Mouse (Mus musculus): ENCODE data around the gene Rsl24d1.
"Not testable (repeated sequence)": the region's sequence is repeated elsewhere in the genome, so short reads cannot be mapped to it uniquely, and the experiment has no call there.

The Rsl24d1 gene

DNA sequence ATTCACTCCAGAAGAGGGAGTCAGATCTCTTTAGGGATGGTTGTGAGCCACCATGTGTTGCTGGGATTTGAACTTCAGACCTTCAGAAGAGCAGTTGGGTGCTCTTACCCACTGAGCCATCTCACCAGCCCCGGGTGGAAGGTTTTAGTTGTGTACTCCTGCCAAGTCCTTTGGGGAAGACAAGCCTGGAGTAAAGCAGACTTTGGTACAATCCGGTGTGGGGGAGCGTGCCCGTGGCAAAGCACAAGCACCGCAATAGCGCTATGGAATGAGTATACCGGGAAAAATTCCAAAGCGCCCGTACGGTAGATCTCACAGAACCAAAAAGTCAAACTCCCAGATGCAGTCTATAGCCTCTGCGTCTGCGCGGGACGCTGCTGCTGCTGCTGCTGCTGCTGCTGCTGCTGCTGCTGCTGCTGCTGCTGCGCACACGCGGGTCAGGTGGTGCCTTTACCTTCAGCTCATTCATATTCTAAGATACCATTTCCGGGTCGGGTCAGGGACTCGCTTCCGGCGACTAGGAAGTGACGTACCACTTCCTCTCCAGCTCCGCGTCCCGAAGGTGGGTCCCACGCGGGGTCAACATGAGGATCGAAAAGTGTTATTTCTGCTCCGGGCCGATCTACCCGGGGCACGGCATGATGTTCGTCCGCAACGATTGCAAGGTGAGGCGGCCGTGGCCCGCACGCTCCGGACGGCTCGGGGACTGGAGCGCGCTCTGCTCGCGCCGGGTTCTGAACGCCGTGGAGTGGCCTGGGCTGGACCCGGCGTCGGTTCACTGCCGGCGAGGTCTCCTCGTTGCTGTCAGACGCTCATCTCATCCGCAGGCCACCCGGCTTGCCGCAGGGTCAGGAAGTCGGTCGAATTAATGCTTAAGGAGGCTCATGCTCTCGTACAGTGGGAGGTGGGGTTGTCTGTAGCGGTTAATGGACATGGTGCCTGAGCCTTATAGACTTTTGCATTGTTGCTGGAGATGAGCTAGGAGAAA lies at the start of gene Rsl24d1:
Gene Rsl24d1, plus strand, starts transcription at position 508 of the 988 bp plus-strand sequence.
- peak; percentile 89 for DNase-seq

DNA sequence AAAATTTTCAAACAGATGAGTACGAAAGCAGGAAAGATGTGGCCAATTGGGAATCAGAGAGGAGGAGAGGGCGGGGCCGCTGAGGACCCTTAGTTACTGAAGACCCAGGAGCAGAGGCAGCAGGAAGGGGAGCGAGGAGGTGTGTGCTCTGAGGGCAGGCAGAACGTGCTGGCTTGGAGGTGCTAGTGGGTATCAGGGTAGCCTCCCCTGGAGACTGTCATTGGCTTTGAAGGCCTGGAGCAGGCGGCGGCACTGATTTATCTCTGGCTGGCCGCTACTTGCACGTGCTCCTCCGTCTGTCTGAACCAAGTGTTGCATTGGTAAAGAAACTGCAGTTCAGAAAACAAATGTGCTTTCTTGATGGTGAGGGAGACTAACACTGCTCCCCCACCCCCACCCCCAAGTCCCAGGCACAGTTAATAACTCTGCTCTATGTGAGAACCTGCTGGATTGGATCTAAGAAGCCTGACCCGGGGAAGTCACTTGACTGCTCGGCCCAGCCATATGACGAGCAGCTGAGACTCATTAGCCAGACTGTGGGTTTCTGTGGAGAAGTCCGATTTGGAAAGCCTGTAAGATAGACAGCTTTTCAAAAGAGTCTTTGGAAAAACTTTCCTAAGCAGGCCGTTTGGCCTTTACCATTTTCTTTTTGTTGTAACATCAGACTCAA lies 49.5 kb upstream of the Rsl24d1 start:
- no peak for DNase-seq

DNA sequence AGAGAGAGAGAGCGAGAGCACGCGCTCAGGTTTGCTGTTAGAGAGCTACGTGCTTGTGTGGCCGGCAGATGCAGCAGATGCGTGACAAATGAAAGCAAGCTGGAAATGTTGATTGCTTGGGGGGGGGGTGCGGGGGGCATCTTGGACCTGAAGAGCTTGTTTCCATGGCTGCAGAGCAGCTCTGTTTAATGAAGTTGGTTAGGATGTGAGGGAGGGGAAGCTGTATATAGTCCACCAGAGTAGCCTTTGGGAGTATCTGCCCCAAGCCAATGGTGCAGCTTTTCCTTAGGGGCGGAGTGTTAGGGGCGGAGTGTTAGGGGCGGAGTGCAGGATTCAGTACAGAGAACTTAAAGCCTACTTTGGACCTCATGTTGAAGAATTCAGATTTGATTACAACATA lies 46.1 kb upstream of the Rsl24d1 start:
- DNase-seq = peak; percentile 52 to 61

DNA sequence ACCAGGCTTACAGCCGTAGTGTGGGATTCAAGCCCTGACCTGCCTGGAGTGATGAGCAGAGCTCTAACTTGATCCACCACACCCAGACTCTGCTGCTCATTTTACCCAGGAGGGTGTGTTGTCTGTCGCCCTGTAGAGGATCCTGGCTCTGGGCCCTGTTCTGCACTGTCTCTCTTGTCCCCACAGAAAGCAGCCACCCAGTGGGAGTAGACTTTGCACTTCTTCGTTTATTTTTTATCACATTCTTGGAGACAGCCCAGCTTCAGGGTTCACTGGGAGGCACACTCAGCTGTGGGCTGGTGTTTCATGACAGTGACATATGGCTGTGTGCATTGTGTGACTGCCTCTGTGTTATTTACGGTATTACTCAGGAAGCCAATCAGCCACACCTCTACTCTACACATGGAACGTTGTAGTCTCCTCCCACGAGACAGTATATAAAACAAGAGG lies 45.0 kb upstream of the Rsl24d1 start:
- DNase-seq = peak; percentile 72 to 80

DNA sequence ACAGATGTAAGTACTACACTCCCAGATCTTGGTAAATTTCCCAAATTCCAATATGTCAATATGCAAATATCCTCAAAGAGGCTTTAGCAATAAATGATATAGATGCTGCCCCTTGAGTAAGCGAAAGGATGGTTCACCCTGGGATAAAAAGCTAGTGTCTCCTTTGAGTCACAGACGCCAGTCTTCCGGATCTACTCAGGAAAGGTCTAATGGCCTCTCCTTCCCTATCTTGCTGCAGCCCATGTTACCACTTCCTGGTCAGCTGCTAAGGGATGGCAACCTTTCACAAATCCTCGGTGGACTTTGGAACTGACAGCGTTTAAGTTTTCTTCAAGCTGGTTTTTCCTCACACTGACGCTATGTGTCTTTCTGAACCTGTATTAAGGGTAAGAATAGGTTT lies 44.5 kb upstream of the Rsl24d1 start:
- DNase-seq = peak in 1 of 2 experiments; percentile 51

DNA sequence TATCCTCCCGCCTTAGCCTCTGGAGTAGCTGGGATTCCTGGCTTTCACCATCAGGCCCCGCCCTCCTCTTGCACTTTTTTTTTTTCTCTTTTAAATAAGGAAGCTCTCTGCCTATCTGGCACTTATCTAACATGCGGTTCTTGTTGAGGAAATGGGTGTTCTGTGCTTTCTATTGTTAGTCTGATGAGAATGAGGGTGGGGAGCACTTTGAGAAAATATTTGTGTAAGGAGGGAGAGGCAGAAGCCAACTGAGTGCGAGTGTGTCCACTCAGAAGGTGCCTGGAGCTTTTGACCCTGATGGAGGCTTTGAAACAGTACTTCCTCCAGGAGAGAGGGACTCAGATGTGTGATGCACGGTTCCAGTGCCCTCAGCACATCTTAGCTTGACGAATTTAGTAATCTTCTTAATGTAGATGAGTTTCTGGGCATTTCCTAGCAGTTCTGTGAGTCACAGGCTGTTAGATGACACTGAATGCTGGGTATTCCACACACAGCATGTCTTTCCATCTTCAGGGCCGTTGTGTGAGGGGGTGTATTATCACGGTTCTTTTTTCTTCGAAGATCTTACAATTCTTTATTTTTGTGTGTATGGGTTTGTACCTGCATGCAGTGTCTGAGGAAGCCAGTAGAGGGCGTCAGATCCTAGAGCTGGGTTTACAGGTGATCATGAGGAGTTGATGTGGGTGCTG lies 42.1 kb upstream of the Rsl24d1 start:
- peak; percentile 59 to 77 for DNase-seq

DNA sequence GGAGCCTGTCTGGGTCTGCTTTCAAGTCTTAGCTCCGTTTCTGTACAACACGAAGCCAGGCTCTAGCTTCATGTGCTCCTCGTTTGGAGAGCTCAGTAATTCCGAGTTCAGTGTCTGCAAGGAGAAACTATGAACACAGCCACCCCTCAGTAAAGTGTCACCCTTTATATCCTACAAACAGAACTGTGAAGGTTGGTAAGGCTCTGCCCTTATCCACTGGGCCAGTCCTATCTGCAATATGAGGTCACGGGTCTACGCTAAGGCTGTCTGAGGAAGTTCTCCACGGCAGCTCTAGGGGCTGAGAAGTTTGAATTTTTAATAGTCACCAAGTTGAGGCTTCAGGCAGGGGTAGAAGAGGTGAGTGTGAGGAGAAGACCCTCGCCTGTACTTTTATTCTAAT lies 40.8 kb upstream of the Rsl24d1 start:
- no peak for DNase-seq

DNA sequence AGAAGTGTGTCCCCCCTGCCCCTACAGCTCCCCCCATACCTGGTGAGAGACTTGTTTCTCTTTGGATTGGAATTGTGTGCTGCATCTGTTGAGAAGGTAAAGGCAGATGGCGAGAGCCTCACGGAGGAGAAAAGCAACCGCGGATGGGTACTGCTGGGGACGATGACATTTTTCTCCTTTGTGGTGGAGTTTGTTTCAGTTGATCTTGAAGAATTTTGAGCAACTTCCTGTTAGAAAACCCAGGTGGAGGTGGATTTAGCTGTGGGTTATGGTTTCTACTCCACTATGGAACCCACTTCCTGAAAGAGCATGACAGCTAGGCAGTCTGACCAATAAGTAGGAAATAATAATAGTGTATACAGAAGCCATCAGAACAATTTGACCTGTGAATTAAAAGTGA lies 40.1 kb upstream of the Rsl24d1 start:
- no peak for DNase-seq

DNA sequence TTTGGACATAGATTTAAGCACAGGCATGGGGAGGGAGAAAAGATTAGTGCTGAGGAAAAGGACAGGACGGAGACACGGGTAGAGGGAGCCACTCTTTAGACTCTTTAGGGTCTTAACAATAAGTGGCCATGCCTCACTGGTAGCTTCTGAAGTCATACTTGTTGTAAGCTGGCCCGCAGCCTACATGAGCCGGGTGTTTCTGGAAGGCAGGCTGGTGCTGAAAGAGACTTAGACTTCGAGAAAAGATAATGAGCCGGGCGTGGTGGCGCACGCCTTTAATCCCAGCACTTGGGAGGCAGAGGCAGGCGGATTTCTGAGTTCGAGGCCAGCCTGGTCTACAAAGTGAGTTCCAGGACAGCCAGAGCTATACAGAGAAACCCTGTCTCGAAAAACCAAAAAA lies 33.9 kb upstream of the Rsl24d1 start:
- DNase-seq = not testable (repeated sequence)

DNA sequence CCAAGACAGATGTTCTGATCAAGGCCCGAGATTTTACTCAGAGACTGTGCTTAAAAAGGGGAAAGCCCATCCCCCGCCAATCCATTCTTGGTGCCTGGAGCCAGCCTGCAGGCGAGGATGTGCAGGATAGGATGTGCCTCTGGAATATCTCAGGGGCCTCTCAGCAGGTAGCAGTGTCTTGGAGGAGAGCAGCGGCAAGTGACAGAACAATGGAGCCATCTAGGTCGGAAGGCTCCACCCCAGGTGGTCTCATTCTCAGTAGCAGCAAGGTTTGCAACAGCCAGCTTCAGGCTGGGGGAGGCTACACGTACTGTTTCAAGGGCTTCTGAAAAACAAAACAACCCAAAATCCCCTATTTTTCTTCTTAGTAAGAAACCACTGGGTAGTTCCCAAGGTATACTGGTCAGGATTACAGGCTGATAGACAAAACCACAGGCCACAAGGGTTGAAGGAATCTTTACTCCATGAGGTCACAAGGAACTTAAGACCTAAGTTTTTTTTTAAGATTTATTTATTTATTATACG lies 33.4 kb upstream of the Rsl24d1 start:
- no peak for DNase-seq

DNA sequence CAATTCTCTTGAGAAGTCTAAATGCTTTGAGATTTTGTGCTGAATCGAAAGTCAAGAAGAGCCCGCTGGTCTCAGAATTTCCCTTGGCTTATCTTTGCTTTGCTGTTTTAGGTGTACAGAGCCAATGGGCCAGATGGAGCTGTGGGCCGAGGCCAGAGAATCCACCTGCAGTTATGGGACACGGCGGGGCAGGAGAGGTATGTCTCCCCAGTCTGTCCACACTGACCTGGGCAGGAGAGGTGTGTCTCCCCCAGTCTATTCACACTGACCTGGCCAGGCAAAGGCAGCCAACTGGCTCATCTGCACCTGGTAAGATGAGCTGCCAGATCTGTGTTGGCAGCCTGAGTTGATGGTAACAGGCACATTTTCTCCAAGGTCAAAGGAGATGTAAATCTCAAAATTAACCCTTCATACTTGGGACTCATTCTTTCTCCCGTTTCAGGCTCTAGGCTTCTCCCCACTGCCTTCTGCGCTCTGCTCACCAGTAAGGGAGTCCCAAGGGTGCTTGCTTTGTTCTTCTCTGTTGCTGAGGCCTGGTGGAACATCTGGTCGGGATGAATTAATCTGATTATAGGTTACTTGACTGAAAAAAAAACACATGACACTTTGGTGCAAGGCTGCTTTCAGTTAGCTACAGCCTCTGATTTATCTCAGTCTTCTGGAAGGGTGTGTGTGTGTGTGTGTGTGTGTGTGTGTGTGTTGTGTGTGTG lies 30.8 kb upstream of the Rsl24d1 start:
- no peak for DNase-seq

DNA sequence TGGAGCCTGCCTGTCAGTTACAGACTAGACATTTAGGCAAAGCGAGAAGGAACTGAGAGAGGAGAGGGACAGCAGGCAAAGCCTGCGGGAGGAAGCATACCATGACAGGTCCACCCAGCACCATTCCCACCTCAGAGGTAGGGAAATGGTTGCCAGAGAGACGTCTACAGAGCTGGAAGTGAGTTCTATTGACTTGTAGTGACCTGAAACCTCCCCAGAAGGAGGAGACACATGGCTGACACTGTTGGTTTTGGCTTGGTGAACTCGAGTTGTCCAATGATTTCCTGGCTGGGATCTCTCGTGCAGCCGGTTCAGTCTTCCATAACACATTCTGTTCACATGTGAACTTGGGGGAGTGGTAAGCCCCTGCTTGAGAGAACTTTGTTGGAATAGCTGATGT lies 29.3 kb upstream of the Rsl24d1 start:
- DNase-seq = no peak

DNA sequence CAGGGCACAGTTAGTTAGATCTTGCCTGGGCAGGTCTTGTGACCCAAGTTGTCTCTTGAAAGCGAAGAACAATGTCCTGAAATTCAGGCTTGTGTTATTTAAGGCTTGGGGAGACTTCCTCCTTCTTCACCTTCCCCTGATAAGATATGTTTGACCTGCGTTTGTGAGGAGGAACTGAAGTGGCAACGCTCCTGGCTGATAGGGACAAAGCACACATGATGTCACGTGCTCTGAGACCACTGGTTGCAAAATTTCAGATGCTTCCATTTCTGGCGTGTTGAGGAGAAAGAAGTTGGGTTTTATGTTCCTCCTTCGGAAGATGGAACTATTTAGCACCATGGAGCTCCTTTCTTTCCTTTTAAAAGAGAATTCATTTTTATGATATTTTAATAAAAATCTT lies 27.4 kb upstream of the Rsl24d1 start:
- peak; percentile 42 to 44 for DNase-seq

DNA sequence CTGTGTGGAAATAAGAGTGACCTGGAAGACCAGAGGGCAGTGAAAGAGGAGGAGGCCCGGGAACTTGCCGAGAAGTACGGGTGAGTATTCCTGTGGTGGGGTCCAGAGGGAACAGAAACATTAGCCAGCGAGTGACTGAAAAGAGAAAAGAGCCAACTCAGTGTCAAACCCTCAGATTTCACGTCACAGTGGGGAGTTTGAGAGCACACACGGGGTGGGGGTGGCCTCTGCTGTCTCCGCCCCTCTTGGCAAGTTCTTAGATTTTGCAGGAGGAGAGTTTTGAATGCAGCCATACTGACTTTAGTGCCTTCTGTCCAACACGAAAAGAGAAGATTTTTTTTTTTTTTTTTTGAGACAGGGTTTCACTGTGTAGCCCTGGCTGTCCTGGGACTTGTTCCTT lies 26.1 kb upstream of the Rsl24d1 start:
- peak; percentile 31 to 36 for DNase-seq

DNA sequence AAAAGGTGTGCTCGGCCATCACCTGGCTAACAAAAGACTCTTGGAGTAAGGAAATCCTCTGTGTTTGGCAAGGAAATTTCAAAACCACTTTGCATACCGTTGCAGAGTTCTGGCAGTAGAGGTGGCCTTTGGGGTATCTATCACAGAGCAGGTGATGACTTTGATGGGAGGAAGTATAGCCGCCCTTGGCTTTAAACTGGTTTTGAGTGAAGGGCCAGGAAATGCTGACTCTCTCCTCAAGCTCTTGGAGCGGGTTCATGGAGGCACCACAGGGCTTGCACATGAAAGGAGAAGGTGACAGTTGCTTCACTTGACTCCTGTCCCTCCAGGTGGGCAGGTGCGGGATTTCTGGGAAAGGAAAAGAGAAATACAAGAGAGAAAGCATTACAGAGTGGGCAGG lies 25.6 kb upstream of the Rsl24d1 start:
- DNase-seq = no peak

DNA sequence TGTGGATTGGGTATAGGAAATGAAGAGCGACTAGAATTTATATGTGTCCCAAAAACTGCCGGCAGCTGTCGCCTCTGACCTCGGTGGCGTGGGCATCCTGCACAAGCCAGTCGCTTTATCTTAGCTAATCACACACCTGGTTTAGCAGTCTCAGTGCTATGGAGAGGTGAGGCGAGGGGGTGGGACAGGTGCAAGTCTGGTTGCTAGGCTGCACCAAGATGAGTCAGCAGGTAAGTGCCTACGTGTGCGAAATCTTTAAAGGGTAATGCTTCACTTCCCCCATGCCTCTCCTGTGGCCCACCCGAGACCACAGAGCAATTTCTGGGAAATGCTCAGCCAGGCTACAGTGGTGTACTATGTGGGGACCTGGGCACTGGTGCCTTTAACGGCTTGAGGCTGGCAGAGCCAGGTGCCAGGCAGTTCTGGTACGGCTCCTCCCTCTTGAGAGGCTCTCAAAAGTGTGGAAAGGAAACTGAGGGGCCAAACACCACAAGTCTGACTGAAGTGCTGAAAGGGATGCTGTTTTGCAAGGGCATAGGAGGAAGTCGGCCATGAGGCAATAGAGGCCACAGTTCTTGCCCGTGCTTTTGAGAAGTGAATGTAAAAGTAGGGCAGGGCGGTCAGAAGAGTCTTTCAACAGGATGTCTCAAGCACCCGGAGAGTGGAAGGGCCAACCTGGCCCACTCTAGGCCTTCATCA lies 23.9 kb upstream of the Rsl24d1 start:
- peak; percentile 86 to 89 for DNase-seq

DNA sequence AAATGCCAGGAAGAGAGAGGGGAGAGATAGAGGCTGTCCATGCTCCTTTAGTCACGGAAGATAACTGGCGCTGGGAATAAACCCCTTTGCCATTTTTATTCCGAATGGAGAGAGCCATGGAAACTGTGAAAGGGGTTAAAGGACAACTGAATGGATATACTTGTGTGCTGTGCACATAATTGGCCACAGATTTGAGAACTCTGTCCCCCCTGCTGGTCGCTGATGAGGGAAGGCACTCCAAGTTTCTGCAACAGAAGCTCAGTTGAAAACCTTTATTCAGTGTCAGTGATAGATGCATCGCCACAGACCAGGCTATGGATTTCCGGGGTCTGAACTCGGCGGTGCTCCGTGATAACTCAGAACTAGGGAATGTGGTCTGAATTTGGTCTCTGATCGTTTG lies 23.1 kb upstream of the Rsl24d1 start:
- no peak for DNase-seq

DNA sequence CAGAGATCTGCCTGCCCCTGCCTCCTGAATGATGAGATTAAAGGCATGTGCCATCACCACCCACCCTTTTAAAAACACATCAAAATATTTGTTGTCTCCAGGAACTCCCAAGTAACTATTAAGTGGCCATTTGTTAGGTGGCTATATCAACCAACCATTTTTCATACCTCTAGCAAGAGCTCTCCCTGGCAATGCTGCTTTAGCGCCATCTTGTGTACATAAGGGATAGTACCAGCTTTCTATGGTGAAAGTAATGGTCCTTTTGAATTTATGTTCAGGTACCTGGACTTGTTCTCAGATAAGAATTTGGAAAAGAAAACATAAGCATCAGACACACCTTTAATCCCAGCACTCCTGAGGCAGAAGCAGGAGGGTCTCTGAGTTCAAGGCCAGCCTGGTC lies 21.5 kb upstream of the Rsl24d1 start:
- peak in 1 of 2 experiments; percentile 52 for DNase-seq

DNA sequence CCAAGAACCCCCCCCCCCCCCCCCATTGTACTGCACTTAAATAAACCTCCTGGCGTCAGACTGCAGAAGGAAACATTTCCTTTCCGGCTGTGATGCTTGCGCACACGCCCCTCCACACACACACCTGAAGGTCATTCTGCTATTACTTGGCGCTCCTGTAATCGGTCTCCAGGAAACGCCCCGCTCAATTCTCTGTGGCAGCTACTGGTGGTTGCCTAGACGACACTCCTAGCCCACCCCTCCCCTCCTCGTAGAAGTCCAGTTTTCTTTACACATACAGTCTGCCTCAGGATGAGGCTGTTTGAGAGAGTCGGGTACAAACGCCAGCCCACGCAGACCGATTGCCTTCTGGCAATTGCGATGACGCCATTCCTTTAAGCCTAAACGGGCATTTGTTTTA lies 18.6 kb upstream of the Rsl24d1 start:
- peak in 1 of 2 experiments; percentile 46 for DNase-seq

DNA sequence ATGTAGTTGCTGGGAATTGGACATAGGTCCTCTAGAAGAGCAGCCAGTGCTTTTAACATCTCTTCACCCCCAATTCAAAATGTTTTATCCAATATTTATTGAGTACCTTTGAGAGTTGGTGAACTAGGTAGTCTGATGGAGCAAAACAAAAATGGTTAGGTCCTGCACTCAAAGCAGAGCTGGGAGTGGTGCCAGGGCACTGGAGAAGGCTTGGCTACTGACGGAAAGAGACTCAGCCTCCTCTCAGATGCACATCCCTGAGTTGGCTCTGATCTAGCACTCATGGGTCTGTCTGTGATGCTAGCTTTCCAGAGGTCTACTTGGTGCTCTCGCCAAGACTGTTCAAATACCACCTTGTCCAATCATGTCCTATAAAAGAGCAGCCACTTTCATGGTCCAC lies 15.3 kb upstream of the Rsl24d1 start:
- DNase-seq = no peak

DNA sequence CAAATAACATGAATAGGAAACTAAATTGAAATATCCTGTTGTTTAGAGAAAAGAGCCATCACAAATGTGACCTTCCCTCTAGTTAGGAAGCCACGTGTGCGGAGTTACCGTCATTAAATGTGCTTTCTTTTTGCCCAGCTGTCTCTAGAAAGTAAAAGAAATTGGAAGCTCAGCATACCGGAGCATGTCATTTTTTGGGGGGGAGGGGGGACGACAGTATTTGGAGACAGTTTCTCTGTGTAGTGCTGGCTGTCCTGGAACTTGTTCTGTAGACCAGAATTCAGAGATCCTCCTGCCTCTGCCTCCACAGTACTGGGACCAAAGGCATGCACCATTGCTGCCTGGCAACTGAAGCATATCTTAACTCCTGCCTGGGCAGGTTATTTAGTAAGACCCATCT lies 11.7 kb upstream of the Rsl24d1 start, which contains the start of gene Khdc3:
Gene Khdc3, plus strand, starts transcription at position 301 of the 400 bp plus-strand sequence.
- no peak for DNase-seq

DNA sequence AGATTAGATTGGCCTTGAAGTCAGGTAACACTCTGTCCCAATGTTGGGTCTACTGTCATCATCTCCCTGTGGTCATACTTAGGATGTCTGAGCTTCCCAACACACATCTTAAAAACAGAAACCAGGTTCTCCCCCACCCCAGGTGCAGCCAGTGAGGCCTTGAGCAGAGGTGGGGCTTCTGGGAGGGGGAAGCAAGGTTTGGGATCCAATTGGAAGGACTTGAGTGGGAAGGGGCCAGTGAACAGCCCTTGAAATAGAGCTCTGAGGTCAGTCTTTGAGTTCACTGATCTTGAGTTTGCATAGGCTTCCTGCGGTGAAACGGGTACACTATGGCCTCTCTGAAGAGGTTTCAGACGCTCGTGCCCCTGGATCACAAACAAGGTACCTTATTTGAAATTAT lies 11.0 kb upstream of the Rsl24d1 start, which contains the start of gene Gm20509:
Gene Gm20509, plus strand, starts transcription at position 290 of the 400 bp plus-strand sequence.
- DNase-seq = no peak

Data from lung, adult 18-20 months (tissue).